Mouse (Mus musculus): Measurements from ENCODE around the gene Camta1. TPM values are rescaled to one million over a fixed set of nuclear protein-coding genes. Genes with fewer than 3 reads are reported as not detected.

Gene Camta1
- polyA plus RNA-seq, 1 experiment from 2014 or later: 77.1 TPM

GRCm38 (mm10) chr4:151144121-151144520 is 717.6 kb downstream of the Camta1 start:
- H3K9ac ChIP-seq: no peak overlapping the region
- H3K27ac ChIP-seq (replicated peaks): no peak overlapping the region
- H3K4me2 ChIP-seq (replicated peaks): no peak overlapping the region
- H3K9me3 ChIP-seq (replicated peaks): no peaks in the 10 kb centered on the region
- no peaks in the 10 kb centered on the region for H3K36me3 ChIP-seq
- 84% methylated on average over 14 of the region's 14 CpGs for WGBS
- no peak overlapping the region for H3K4me3 ChIP-seq (replicated peaks)
- peaks cover 13% of the 10 kb centered on the region for H3K4me1 ChIP-seq
- peaks cover 21% of the 10 kb centered on the region for H3K27me3 ChIP-seq
- no peak for ATAC-seq (ENCODE audit: insufficient number of reproducible peaks, low FRiP score, low TSS enrichment, low read depth)

GRCm38 (mm10) chr4:151141196-151141880 is 720.3 kb downstream of the Camta1 start:
- 8% methylated on average over 13 of the region's 13 CpGs for WGBS

GRCm38 (mm10) chr4:151140368-151140982 is 721.2 kb downstream of the Camta1 start:
- H3K4me1 ChIP-seq: peaks cover 25% of the 10 kb centered on the region
- H3K9me3 ChIP-seq (replicated peaks): no peaks in the 10 kb centered on the region
- H3K9ac ChIP-seq: no peak overlapping the region
- no peak overlapping the region for H3K27ac ChIP-seq (replicated peaks)
- no peak overlapping the region for H3K4me3 ChIP-seq (replicated peaks)
- WGBS: 12% methylated on average over 18 of the region's 20 CpGs
- H3K4me2 ChIP-seq (replicated peaks): no peak overlapping the region
- no peaks in the 10 kb centered on the region for H3K36me3 ChIP-seq
- no peak for ATAC-seq (ENCODE audit: insufficient number of reproducible peaks, low FRiP score, low TSS enrichment, low read depth)
- peaks cover 21% of the 10 kb centered on the region for H3K27me3 ChIP-seq

More at GRCm38 (mm10) chr4:151141196-151141880, 720.3 kb downstream of the Camta1 start:
- Histone ChIP-seq H3K9me3 (replicated peaks) (no peaks in the 10 kb centered on the region), H3K27me3 (peaks cover 21% of the 10 kb centered on the region), H3K4me1 (peaks cover 25% of the 10 kb centered on the region), H3K4me2 (replicated peaks) (peak overlapping the region; percentile 38), H3K27ac (replicated peaks) (no peak overlapping the region), H3K9ac (no peak overlapping the region), H3K4me3 (replicated peaks) (no peak overlapping the region), H3K36me3 (no peaks in the 10 kb centered on the region)
- no peak for ATAC-seq (ENCODE audit: insufficient number of reproducible peaks, low FRiP score, low TSS enrichment, low read depth)

GRCm38 (mm10) chr4:151139053-151139840 is 722.4 kb downstream of the Camta1 start:
- no peak for ATAC-seq (ENCODE audit: insufficient number of reproducible peaks, low FRiP score, low TSS enrichment, low read depth)
- H3K4me2 ChIP-seq (replicated peaks): peak overlapping the region; percentile 42
- 6% methylated on average over 20 of the region's 20 CpGs for WGBS

GRCm38 (mm10) chr4:151138586-151138985 is 723.1 kb downstream of the Camta1 start:
- no peaks in the 10 kb centered on the region for H3K9me3 ChIP-seq (replicated peaks)
- H3K27me3 ChIP-seq: peaks cover 21% of the 10 kb centered on the region
- no peak overlapping the region for H3K9ac ChIP-seq
- no peaks in the 10 kb centered on the region for H3K36me3 ChIP-seq
- peaks cover 27% of the 10 kb centered on the region for H3K4me1 ChIP-seq
- H3K4me3 ChIP-seq (replicated peaks): no peak overlapping the region
- no peak for ATAC-seq (ENCODE audit: insufficient number of reproducible peaks, low FRiP score, low TSS enrichment, low read depth)
- H3K27ac ChIP-seq (replicated peaks): no peak overlapping the region
- no peak overlapping the region for H3K4me2 ChIP-seq (replicated peaks)
- WGBS: 17% methylated on average over 2 of the region's 2 CpGs

More at GRCm38 (mm10) chr4:151139053-151139840, 722.4 kb downstream of the Camta1 start:
- Histone ChIP-seq H3K9me3 (replicated peaks) (no peaks in the 10 kb centered on the region), H3K27ac (replicated peaks) (no peak overlapping the region), H3K4me1 (peaks cover 25% of the 10 kb centered on the region), H3K27me3 (peaks cover 21% of the 10 kb centered on the region), H3K36me3 (no peaks in the 10 kb centered on the region), H3K9ac (no peak overlapping the region), H3K4me3 (replicated peaks) (0 out of 2 replicates have a peak overlapping the region, but pooled peaks have one; percentile 10)

GRCm38 (mm10) chr4:151138135-151138534 is 723.5 kb downstream of the Camta1 start:
- H3K4me1 ChIP-seq: peaks cover 31% of the 10 kb centered on the region
- ATAC-seq (ENCODE audit: insufficient number of reproducible peaks, low FRiP score, low TSS enrichment, low read depth): no peak
- H3K4me3 ChIP-seq (replicated peaks): no peak overlapping the region
- H3K36me3 ChIP-seq: no peaks in the 10 kb centered on the region
- H3K27ac ChIP-seq (replicated peaks): no peak overlapping the region
- H3K4me2 ChIP-seq (replicated peaks): no peak overlapping the region
- 19% methylated on average over 10 of the region's 10 CpGs for WGBS
- no peaks in the 10 kb centered on the region for H3K9me3 ChIP-seq (replicated peaks)
- H3K27me3 ChIP-seq: peaks cover 21% of the 10 kb centered on the region
- H3K9ac ChIP-seq: no peak overlapping the region

GRCm38 (mm10) chr4:151137701-151138100 is 724.0 kb downstream of the Camta1 start:
- Histone ChIP-seq H3K4me1 (peaks cover 35% of the 10 kb centered on the region), H3K27me3 (peaks cover 21% of the 10 kb centered on the region), H3K9me3 (replicated peaks) (no peaks in the 10 kb centered on the region), H3K27ac (replicated peaks) (0 out of 2 replicates have a peak overlapping the region, but pooled peaks have one; percentile 34), H3K4me3 (replicated peaks) (no peak overlapping the region), H3K9ac (no peak overlapping the region), H3K4me2 (replicated peaks) (no peak overlapping the region), H3K36me3 (no peaks in the 10 kb centered on the region)
- WGBS: 48% methylated on average over 5 of the region's 5 CpGs
- no peak for ATAC-seq (ENCODE audit: insufficient number of reproducible peaks, low FRiP score, low TSS enrichment, low read depth)

GRCm38 (mm10) chr4:151135491-151135890 is 726.2 kb downstream of the Camta1 start:
- WGBS: 75% methylated on average over 8 of the region's 8 CpGs

GRCm38 (mm10) chr4:151133760-151134159 is 727.9 kb downstream of the Camta1 start:
- no peak for ATAC-seq (ENCODE audit: insufficient number of reproducible peaks, low FRiP score, low TSS enrichment, low read depth)
- Histone ChIP-seq H3K9ac (no peak overlapping the region), H3K4me2 (replicated peaks) (no peak overlapping the region), H3K9me3 (replicated peaks) (no peaks in the 10 kb centered on the region), H3K4me3 (replicated peaks) (no peak overlapping the region), H3K4me1 (peaks cover 44% of the 10 kb centered on the region), H3K36me3 (no peaks in the 10 kb centered on the region), H3K27ac (replicated peaks) (no peak overlapping the region; the same call in 1 of the 2 replicates), H3K27me3 (no peaks in the 10 kb centered on the region)
- WGBS: 43% methylated on average over 4 of the region's 4 CpGs

More at GRCm38 (mm10) chr4:151135491-151135890, 726.2 kb downstream of the Camta1 start:
- H3K27ac ChIP-seq (replicated peaks): no peak overlapping the region
- no peak overlapping the region for H3K4me3 ChIP-seq (replicated peaks)
- peaks cover 13% of the 10 kb centered on the region for H3K27me3 ChIP-seq
- H3K4me2 ChIP-seq (replicated peaks): no peak overlapping the region
- no peak overlapping the region for H3K9ac ChIP-seq
- no peaks in the 10 kb centered on the region for H3K9me3 ChIP-seq (replicated peaks)
- no peak for ATAC-seq (ENCODE audit: insufficient number of reproducible peaks, low FRiP score, low TSS enrichment, low read depth)
- H3K4me1 ChIP-seq: peaks cover 38% of the 10 kb centered on the region
- H3K36me3 ChIP-seq: no peaks in the 10 kb centered on the region

- no peak for ATAC-seq (ENCODE audit: insufficient number of reproducible peaks, low FRiP score, low TSS enrichment, low read depth)
- Histone ChIP-seq H3K4me1 (peaks cover 45% of the 10 kb centered on the region), H3K4me2 (replicated peaks) (no peak overlapping the region), H3K27me3 (no peaks in the 10 kb centered on the region), H3K9me3 (replicated peaks) (no peaks in the 10 kb centered on the region), H3K27ac (replicated peaks) (no peak overlapping the region), H3K4me3 (replicated peaks) (no peak overlapping the region), H3K36me3 (no peaks in the 10 kb centered on the region), H3K9ac (no peak overlapping the region)
- WGBS: 64% methylated on average over 9 of the region's 9 CpGs
These were observed 729.2 kb downstream of the Camta1 start for GRCm38 (mm10) chr4:151132493-151132892.
